In the genomic region with DNA sequence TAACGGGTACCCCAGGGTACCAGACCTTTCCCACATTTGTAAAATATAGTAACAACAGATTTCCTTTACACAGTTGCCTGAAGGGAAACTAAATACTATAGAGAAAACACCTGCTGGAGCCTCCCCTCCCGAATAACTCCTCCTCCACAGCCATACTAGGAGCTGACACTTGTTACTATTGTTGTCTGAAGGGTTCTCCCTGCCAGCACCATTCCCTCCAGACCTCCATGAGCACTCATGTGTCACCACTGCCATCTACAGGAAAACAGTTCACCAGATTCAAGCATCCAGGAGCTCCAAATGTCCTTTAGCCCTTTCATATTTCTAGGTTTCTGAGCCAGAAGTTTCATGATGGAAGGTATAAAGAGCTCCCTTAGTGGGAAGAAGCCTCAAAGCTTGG, we compare ENCODE assay signal across 8 mouse cellular contexts. TPM values are rescaled to one million over a fixed set of nuclear protein-coding genes. Genes with fewer than 3 reads are reported as not detected.
DNase-seq lines count a peak whose midpoint lies in the region; ATAC-seq lines count a peak whose summit lies in the region.

No protein-coding gene starts in this region.

- no peak overlapping the region for H3K9ac ChIP-seq in hindbrain, embryonic 14.5 days
- no peak overlapping the region; the same call in 1 of the 2 replicates for H3K9ac ChIP-seq in midbrain, embryonic 15.5 days

- peaks cover 47% of the 10 kb centered on the region for H3K4me1 ChIP-seq in hindbrain, embryonic 14.5 days (replicated peaks; ENCODE audit: control insufficient read depth, insufficient read depth, low read length)
- H3K4me1 ChIP-seq in midbrain, embryonic 15.5 days, result peaks cover 67% of the 10 kb centered on the region

- DNase-seq in left cerebral cortex, adult 11 months (ENCODE audit: low spot score), result peak; percentile 59
- no peak for DNase-seq in left cerebral cortex, postnatal 36 days (ENCODE audit: low spot score in 2 of 2)
- peak; percentile 72 to 84 for DNase-seq in cerebellum, adult 18-20 months
- peak; percentile 76 for DNase-seq in forelimb bud, embryonic 11.5 days (ENCODE audit: low read depth, low spot score)
- DNase-seq in hindbrain, embryonic 14.5 days (ENCODE audit: low spot score), result peak; percentile 84
- peak; percentile 69 to 85 for DNase-seq in left cerebral cortex, postnatal 14 days (ENCODE audit: low spot score in 2 of 2)

- no peaks in the 10 kb centered on the region for H3K27me3 ChIP-seq in hindbrain, embryonic 14.5 days (ENCODE audit: control insufficient read depth, insufficient read depth, low read length)
- no peaks in the 10 kb centered on the region for H3K27me3 ChIP-seq in midbrain, embryonic 15.5 days (replicated peaks)

- no peaks in the 10 kb centered on the region for H3K36me3 ChIP-seq in hindbrain, embryonic 14.5 days (replicated peaks; ENCODE audit: control insufficient read depth, insufficient read depth)
- H3K36me3 ChIP-seq in midbrain, embryonic 15.5 days (replicated peaks), result no peaks in the 10 kb centered on the region

- H3K4me3 ChIP-seq in hindbrain, embryonic 14.5 days (replicated peaks; ENCODE audit: low read length), result no peak overlapping the region
- H3K4me3 ChIP-seq in midbrain, embryonic 15.5 days, result no peak overlapping the region

- H3K27ac ChIP-seq in hindbrain, embryonic 14.5 days, result peak overlapping the region; percentile 65
- H3K27ac ChIP-seq in midbrain, embryonic 15.5 days, result peak overlapping the region; percentile 66

- intact Hi-C loops in left cerebral cortex, postnatal 36 days (cut with DNase I), result loop anchor here (5.0 to 10.0 kb wide), 3 partner anchors 40 to 188 kb away; partner anchors contain the start of gene Rai1
- intact Hi-C loops in left cerebral cortex, postnatal 14 days (cut with DNase I), result loop anchor here (5.0 to 10.0 kb wide), 4 partner anchors 40 to 408 kb away; no protein-coding TSS in a partner anchor

- no peak overlapping the region for H3K4me2 ChIP-seq in hindbrain, embryonic 14.5 days (replicated peaks)
- no peak overlapping the region for H3K4me2 ChIP-seq in midbrain, embryonic 15.5 days

- no peaks in the 10 kb centered on the region for H3K9me3 ChIP-seq in hindbrain, embryonic 14.5 days (ENCODE audit: control insufficient read depth, low read length)
- no peaks in the 10 kb centered on the region for H3K9me3 ChIP-seq in midbrain, embryonic 15.5 days

- peak; percentile 64; the same call in 1 of the 2 replicates for ATAC-seq in hindbrain, embryonic 14.5 days (ENCODE audit: low FRiP score)
- ATAC-seq in midbrain, embryonic 15.5 days (replicated peaks), result peak; percentile 48; the same call in 1 of the 2 replicates
- ATAC-seq in activated CD4-positive, CD25-positive, alpha-beta regulatory T cell, adult 4 months, result no peak

- WGBS in hindbrain, embryonic 14.5 days, result 40% methylated on average over 2 of the region's 2 CpGs
- 31% methylated on average over 2 of the region's 2 CpGs for WGBS in midbrain, embryonic 15.5 days

RNA-seq across cellular contexts. Expression of gene Tom1l2, which starts 60.0 kb away (rescaled TPM):
- total RNA-seq in left cerebral cortex, postnatal 36 days (2021), result 100 to 1,000 TPM; 216 to 221 TPM
- polyA plus RNA-seq in hindbrain, embryonic 14.5 days (2014; fragmentation: Nextera tagmentation; extraction: Ambion mirVana), result 47.3 and 49.0 TPM in 2 replicates
- total RNA-seq in left cerebral cortex, postnatal 14 days (2021), result 100 to 1,000 TPM; 163 to 172 TPM
- polyA plus RNA-seq in midbrain, embryonic 15.5 days (2015; fragmentation: Nextera tagmentation; extraction: Ambion mirVana), result 72.6 and 73.3 TPM in 2 replicates
- polyA plus RNA-seq in activated CD4-positive, CD25-positive, alpha-beta regulatory T cell, adult 4 months (2017; shearing (Covaris generic)), result 10 to 100 TPM; 15.2 to 20.8 TPM

Comparison
In these comparisons a context has a peak if more than half of its experiments do, and no peak if none do; other contexts are left out.
1. DNase-seq: peak in left cerebral cortex, adult 11 months (single experiment), cerebellum, adult 18-20 months (2 of 2), forelimb bud, embryonic 11.5 days (single experiment), hindbrain, embryonic 14.5 days (single experiment) and left cerebral cortex, postnatal 14 days (2 of 2); none in left cerebral cortex, postnatal 36 days (0 of 2).